Mouse (Mus musculus) midbrain, embryonic 12.5 days (tissue): Measurements from ENCODE around the gene Lama5. TPM values are rescaled to one million over a fixed set of nuclear protein-coding genes. Genes with fewer than 3 reads are reported as not detected.

Experiments
- ATAC-seq: fragments of 200-750 bp; cut with Nextera tagmentation; 2 replicates; pipeline ENCODE4 v1.8.0; 2017; ENCODE audit warnings: low read depth, moderate TSS enrichment, moderate library complexity; ENCODE audit not compliant: low FRiP score
- H3K27ac ChIP-seq: fragments of 300-500 bp; sonication (generic); replicated peaks from 2 replicates; pipeline ENCODE4 v1.5.1; 2016; ENCODE audit warnings: mild to moderate bottlenecking
- H3K27me3 ChIP-seq: fragments of 300-500 bp; sonication (generic); 2 replicates; pipeline ENCODE4 v1.6.1; 2016; ENCODE audit warnings: mild to moderate bottlenecking
- H3K36me3 ChIP-seq: fragments of 300-500 bp; sonication (generic); 2 replicates; pipeline ENCODE4 v1.6.1; 2016
- H3K4me1 ChIP-seq: fragments of 300-500 bp; sonication (generic); 2 replicates; pipeline ENCODE4 v1.6.1; 2016
- H3K4me2 ChIP-seq: fragments of 300-500 bp; sonication (generic); replicated peaks from 2 replicates; pipeline ENCODE4 v1.6.1; 2016; ENCODE audit warnings: mild to moderate bottlenecking, moderate library complexity
- H3K4me3 ChIP-seq: fragments of 300-500 bp; sonication (generic); 2 replicates; pipeline ENCODE4 v1.5.1; 2016; ENCODE audit warnings: mild to moderate bottlenecking
- H3K9ac ChIP-seq: fragments of 300-500 bp; sonication (generic); replicated peaks from 2 replicates; pipeline ENCODE4 v1.6.1; 2016; ENCODE audit warnings: mild to moderate bottlenecking, moderate library complexity
- H3K9me3 ChIP-seq: fragments of 300-500 bp; sonication (generic); 2 replicates; pipeline ENCODE4 v1.6.1; 2016; ENCODE audit warnings: mild to moderate bottlenecking
- WGBS: fragments of 180-500 bp; shearing (Covaris S2); methylation state at CpG from one replicate; pipeline ENCODE4 v1.1.7; 2016; 5-methylcytosine and 5-hydroxymethylcytosine counted together
- microRNA-seq: library from miRNA; unstranded; fragments of <30 nt; microRNA quantifications from one replicate; pipeline ENCODE4, GENCODE M21; 2017
- polyA plus RNA-seq: library from polyadenylated mRNA; unstranded; fragments of >200 nt; fragmentation: Nextera tagmentation; extraction: Ambion mirVana; gene quantifications from 2 replicates; pipeline ENCODE4 v1.2.1, GENCODE M21; 2016

Lama5 gene
- polyA plus RNA-seq, 1 experiment from 2014 or later = 3.2 TPM

- Histone ChIP-seq H3K27ac (no peak overlapping the region), H3K4me3 (no peak overlapping the region), H3K4me1 (no peaks in the 10 kb centered on the region), H3K27me3 (no peaks in the 10 kb centered on the region), H3K9ac (no peak overlapping the region), H3K36me3 (peaks cover 89% of the 10 kb centered on the region), H3K4me2 (no peak overlapping the region), H3K9me3 (no peaks in the 10 kb centered on the region)
- ATAC-seq = no peak
- 84% methylated on average over 6 of the region's 6 CpGs for WGBS
These were observed 78.3 kb downstream of the Lama5 start for GRCm38 (mm10) chr2:180147379-180147778.

- Histone ChIP-seq H3K9ac (no peak overlapping the region), H3K4me2 (no peak overlapping the region), H3K27me3 (no peaks in the 10 kb centered on the region), H3K4me1 (no peaks in the 10 kb centered on the region), H3K9me3 (no peaks in the 10 kb centered on the region), H3K4me3 (no peak overlapping the region), H3K27ac (no peak overlapping the region), H3K36me3 (peaks cover 92% of the 10 kb centered on the region)
- ATAC-seq = no peak
- 90% methylated on average over 2 of the region's 2 CpGs for WGBS
These were observed 79.6 kb downstream of the Lama5 start for GRCm38 (mm10) chr2:180146091-180146490.

GRCm38 (mm10) chr2:180135414-180135813 is 90.2 kb downstream of the Lama5 start:
- Histone ChIP-seq H3K4me2 (no peak overlapping the region), H3K9ac (no peak overlapping the region), H3K9me3 (no peaks in the 10 kb centered on the region), H3K27me3 (no peaks in the 10 kb centered on the region), H3K4me3 (no peak overlapping the region), H3K4me1 (no peaks in the 10 kb centered on the region), H3K36me3 (peaks cover 28% of the 10 kb centered on the region), H3K27ac (no peak overlapping the region)
- ATAC-seq = no peak
- WGBS = 91% methylated on average over 5 of the region's 5 CpGs

- Histone ChIP-seq H3K27ac (no peak overlapping the region), H3K36me3 (peaks cover 13% of the 10 kb centered on the region), H3K9me3 (no peaks in the 10 kb centered on the region), H3K9ac (no peak overlapping the region), H3K4me1 (no peaks in the 10 kb centered on the region), H3K27me3 (no peaks in the 10 kb centered on the region), H3K4me2 (no peak overlapping the region), H3K4me3 (no peak overlapping the region)
- 89% methylated on average over 3 of the region's 3 CpGs for WGBS
- ATAC-seq = no peak
These were observed 91.7 kb downstream of the Lama5 start for GRCm38 (mm10) chr2:180133911-180134310.

GRCm38 (mm10) chr2:180133231-180133630 is 92.4 kb downstream of the Lama5 start:
- WGBS = 94% methylated on average over 4 of the region's 4 CpGs
- no peak overlapping the region for H3K4me2 ChIP-seq
- no peaks in the 10 kb centered on the region for H3K4me1 ChIP-seq
- no peaks in the 10 kb centered on the region for H3K9me3 ChIP-seq
- H3K9ac ChIP-seq = no peak overlapping the region
- ATAC-seq = no peak
- no peak overlapping the region for H3K27ac ChIP-seq
- H3K4me3 ChIP-seq = no peak overlapping the region
- no peaks in the 10 kb centered on the region for H3K27me3 ChIP-seq
- 0 out of 2 replicates have a peak, but pooled peaks cover 6% of the 10 kb centered on the region for H3K36me3 ChIP-seq

- H3K4me3 ChIP-seq = no peak overlapping the region
- no peak overlapping the region for H3K9ac ChIP-seq
- no peak overlapping the region for H3K27ac ChIP-seq
- peaks cover 14% of the 10 kb centered on the region for H3K36me3 ChIP-seq
- H3K4me2 ChIP-seq = no peak overlapping the region
- 74% methylated on average over 1 of the region's 1 CpGs for WGBS
- H3K9me3 ChIP-seq = 0 out of 2 replicates have a peak, but pooled peaks cover 3% of the 10 kb centered on the region
- H3K4me1 ChIP-seq = peaks cover 24% of the 10 kb centered on the region
- no peaks in the 10 kb centered on the region for H3K27me3 ChIP-seq
- no peak for ATAC-seq
These were observed 98.0 kb downstream of the Lama5 start for GRCm38 (mm10) chr2:180127675-180128074.

Small RNA genes lying within 50 kb of the gene (microRNA-seq; reads per million reads assigned to microRNA genes)
- gene Mir3091 (1.4 reads per million), gene Mir7005 (not detected)

Other genes with a start within 250 kb of the Lama5 start
- 5.0 and 5.1 TPM in 2 replicates for gene Taf4, start 249.2 kb downstream of the Lama5 start, polyA plus RNA-seq
- gene Lsm14b, start 200.9 kb downstream of the Lama5 start, polyA plus RNA-seq = 16.9 and 19.5 TPM in 2 replicates
- gene Psma7, start 183.4 kb downstream of the Lama5 start, polyA plus RNA-seq = 613 and 651 TPM in 2 replicates
- 30.2 and 32.5 TPM in 2 replicates for gene Ss18l1, start 183.3 kb downstream of the Lama5 start, polyA plus RNA-seq
- 31.8 and 35.0 TPM in 2 replicates for gene Mtg2, start 155.3 kb downstream of the Lama5 start, polyA plus RNA-seq
- gene Hrh3, start 121.4 kb downstream of the Lama5 start, polyA plus RNA-seq = 4.1 and 4.8 TPM in 2 replicates
- 52.7 and 52.8 TPM in 2 replicates for gene Osbpl2, start 106.6 kb downstream of the Lama5 start, polyA plus RNA-seq
- 214 and 217 TPM in 2 replicates for gene Adrm1, start 54.4 kb downstream of the Lama5 start, polyA plus RNA-seq
- gene Rps21, start 31.5 kb upstream of the Lama5 start, polyA plus RNA-seq = 393 and 434 TPM in 2 replicates
- 22.3 and 26.5 TPM in 2 replicates for gene Cables2, start 47.6 kb upstream of the Lama5 start, polyA plus RNA-seq
- 0.08 and 0.16 TPM in 2 replicates for gene Rbbp8nl, start 64.0 kb upstream of the Lama5 start, polyA plus RNA-seq
- not detected in 2 replicates for gene Gata5, start 108.8 kb upstream of the Lama5 start, polyA plus RNA-seq
- 3.5 and 4.1 TPM in 2 replicates for gene Slco4a1, start 230.4 kb upstream of the Lama5 start, polyA plus RNA-seq